Mouse (Mus musculus) E14TG2a.4 (cell line): Measurements from ENCODE around the gene Lef1.

Source experiments
- CTCF ChIP-seq: conservative IDR thresholded peaks from 2 replicates; pipeline ENCODE4 v1.5.1; 2014; ENCODE audit warnings: low read length
- POU5F1 ChIP-seq: IDR thresholded peaks from 2 replicates; pipeline ENCODE4 v1.6.1; 2014; ENCODE audit warnings: low read length, borderline replicate concordance

DNA sequence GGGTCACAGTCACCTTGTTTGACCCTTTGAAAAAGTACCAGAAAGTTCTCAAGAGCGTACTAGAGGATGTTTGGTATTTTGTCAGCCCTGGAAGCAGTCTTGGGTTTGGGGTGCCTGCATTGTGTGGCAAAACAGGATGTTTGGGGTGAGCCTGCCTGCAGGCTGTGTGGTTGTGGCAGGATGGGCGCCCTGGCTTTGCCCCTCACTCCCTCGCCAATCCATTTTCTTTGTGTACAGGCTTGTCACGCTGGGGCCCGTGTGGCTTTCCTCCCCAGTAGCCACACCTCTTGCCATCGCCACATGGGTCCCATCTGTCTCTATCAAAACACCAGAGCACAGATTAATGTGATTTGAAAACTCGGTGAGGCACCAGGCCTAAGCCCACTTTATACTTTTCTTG lies 47.2 kb downstream of the Lef1 start:
- TF ChIP-seq CTCF (no peak), POU5F1 (no peak)
